Mouse (Mus musculus): Measurements from ENCODE around the gene Mtmr10. TPM values are rescaled to one million over a fixed set of nuclear protein-coding genes. Genes with fewer than 3 reads are reported as not detected.
A peak's percentile ranks its signal among the peaks of the same experiment; 100 is the strongest.

The Mtmr10 gene
- polyA plus RNA-seq, 1 experiment from 2014 or later, result 19.6 TPM

- H3K4me1 ChIP-seq, result no peaks in the 10 kb centered on the region
- H3K9me3 ChIP-seq, result no peaks in the 10 kb centered on the region
- no peak overlapping the region for H3K4me2 ChIP-seq (replicated peaks)
- no peak overlapping the region for H3K4me3 ChIP-seq
- H3K27ac ChIP-seq (replicated peaks), result no peak overlapping the region
- ATAC-seq (ENCODE audit: low FRiP score, low read depth), result no peak
- no peaks in the 10 kb centered on the region for H3K27me3 ChIP-seq
- no peak overlapping the region for H3K9ac ChIP-seq (replicated peaks)
- H3K36me3 ChIP-seq, result peaks cover 28% of the 10 kb centered on the region
- WGBS, result 93% methylated on average over 7 of the region's 7 CpGs
Observed at GRCm38 (mm10) chr7:64310241-64310640, 22.8 kb downstream of the Mtmr10 start.

GRCm38 (mm10) chr7:64310756-64311155, 23.3 kb downstream of the Mtmr10 start:
- peaks cover 31% of the 10 kb centered on the region for H3K36me3 ChIP-seq
- no peak for ATAC-seq (ENCODE audit: low FRiP score, low read depth)
- no peak overlapping the region for H3K4me3 ChIP-seq
- H3K9ac ChIP-seq (replicated peaks), result no peak overlapping the region
- WGBS, result 83% methylated on average over 2 of the region's 2 CpGs
- H3K27ac ChIP-seq (replicated peaks), result no peak overlapping the region
- H3K4me1 ChIP-seq, result no peaks in the 10 kb centered on the region
- no peaks in the 10 kb centered on the region for H3K27me3 ChIP-seq
- H3K9me3 ChIP-seq, result no peaks in the 10 kb centered on the region
- H3K4me2 ChIP-seq (replicated peaks), result no peak overlapping the region

GRCm38 (mm10) chr7:64312811-64313210, 25.4 kb downstream of the Mtmr10 start:
- H3K36me3 ChIP-seq, result peaks cover 48% of the 10 kb centered on the region
- 94% methylated on average over 7 of the region's 7 CpGs for WGBS

GRCm38 (mm10) chr7:64321125-64321524, 33.7 kb downstream of the Mtmr10 start:
- H3K4me2 ChIP-seq (replicated peaks), result no peak overlapping the region
- no peaks in the 10 kb centered on the region for H3K4me1 ChIP-seq
- H3K27ac ChIP-seq (replicated peaks), result no peak overlapping the region
- peaks cover 62% of the 10 kb centered on the region for H3K36me3 ChIP-seq
- WGBS, result 88% methylated on average over 5 of the region's 5 CpGs
- no peaks in the 10 kb centered on the region for H3K27me3 ChIP-seq
- no peak overlapping the region for H3K9ac ChIP-seq (replicated peaks)
- no peak overlapping the region for H3K4me3 ChIP-seq
- ATAC-seq (ENCODE audit: low FRiP score, low read depth), result no peak
- H3K9me3 ChIP-seq, result no peaks in the 10 kb centered on the region

More at GRCm38 (mm10) chr7:64312811-64313210, 25.4 kb downstream of the Mtmr10 start:
- Histone ChIP-seq H3K4me3 (no peak overlapping the region), H3K27me3 (no peaks in the 10 kb centered on the region), H3K4me1 (no peaks in the 10 kb centered on the region), H3K9ac (replicated peaks) (no peak overlapping the region), H3K4me2 (replicated peaks) (no peak overlapping the region), H3K9me3 (no peaks in the 10 kb centered on the region), H3K27ac (replicated peaks) (no peak overlapping the region)
- ATAC-seq (ENCODE audit: low FRiP score, low read depth), result no peak

GRCm38 (mm10) chr7:64321658-64322057, 34.2 kb downstream of the Mtmr10 start:
- H3K27me3 ChIP-seq, result no peaks in the 10 kb centered on the region
- no peak for ATAC-seq (ENCODE audit: low FRiP score, low read depth)
- no peak overlapping the region for H3K4me3 ChIP-seq
- no peak overlapping the region for H3K9ac ChIP-seq (replicated peaks)
- no peaks in the 10 kb centered on the region for H3K9me3 ChIP-seq
- no peaks in the 10 kb centered on the region for H3K4me1 ChIP-seq
- WGBS, result 76% methylated on average over 4 of the region's 4 CpGs
- H3K4me2 ChIP-seq (replicated peaks), result no peak overlapping the region
- peaks cover 57% of the 10 kb centered on the region for H3K36me3 ChIP-seq
- no peak overlapping the region for H3K27ac ChIP-seq (replicated peaks)

GRCm38 (mm10) chr7:64326892-64327291, 39.4 kb downstream of the Mtmr10 start:
- WGBS, result 26% methylated on average over 1 of the region's 1 CpGs
- no peak overlapping the region for H3K4me3 ChIP-seq
- no peak overlapping the region for H3K4me2 ChIP-seq (replicated peaks)
- H3K9ac ChIP-seq (replicated peaks), result no peak overlapping the region
- H3K9me3 ChIP-seq, result no peaks in the 10 kb centered on the region
- no peaks in the 10 kb centered on the region for H3K27me3 ChIP-seq
- H3K27ac ChIP-seq (replicated peaks), result no peak overlapping the region
- peak; percentile 58; the same call in 1 of the 2 replicates for ATAC-seq (ENCODE audit: low FRiP score, low read depth)
- no peaks in the 10 kb centered on the region for H3K4me1 ChIP-seq
- H3K36me3 ChIP-seq, result peaks cover 48% of the 10 kb centered on the region

GRCm38 (mm10) chr7:64327486-64327885, 40.0 kb downstream of the Mtmr10 start:
- H3K4me1 ChIP-seq, result no peaks in the 10 kb centered on the region
- H3K27me3 ChIP-seq, result no peaks in the 10 kb centered on the region
- H3K36me3 ChIP-seq, result peaks cover 43% of the 10 kb centered on the region
- 92% methylated on average over 4 of the region's 4 CpGs for WGBS
- H3K4me2 ChIP-seq (replicated peaks), result no peak overlapping the region
- H3K9me3 ChIP-seq, result no peaks in the 10 kb centered on the region
- no peak overlapping the region for H3K27ac ChIP-seq (replicated peaks)
- no peak overlapping the region for H3K4me3 ChIP-seq
- H3K9ac ChIP-seq (replicated peaks), result no peak overlapping the region
- no peak for ATAC-seq (ENCODE audit: low FRiP score, low read depth)

- Histone ChIP-seq H3K27ac (replicated peaks) (no peak overlapping the region), H3K4me3 (no peak overlapping the region), H3K9ac (replicated peaks) (no peak overlapping the region), H3K36me3 (peaks cover 56% of the 10 kb centered on the region), H3K4me2 (replicated peaks) (no peak overlapping the region), H3K27me3 (no peaks in the 10 kb centered on the region), H3K9me3 (no peaks in the 10 kb centered on the region), H3K4me1 (no peaks in the 10 kb centered on the region)
- WGBS, result 89% methylated on average over 3 of the region's 3 CpGs
- ATAC-seq (ENCODE audit: low FRiP score, low read depth), result no peak
Observed at GRCm38 (mm10) chr7:64331309-64331708, 43.9 kb downstream of the Mtmr10 start.

- peaks cover 66% of the 10 kb centered on the region for H3K36me3 ChIP-seq
- H3K9ac ChIP-seq (replicated peaks), result no peak overlapping the region
- H3K27me3 ChIP-seq, result no peaks in the 10 kb centered on the region
- no peak overlapping the region for H3K4me2 ChIP-seq (replicated peaks)
- 95% methylated on average over 1 of the region's 1 CpGs for WGBS
- no peaks in the 10 kb centered on the region for H3K4me1 ChIP-seq
- H3K9me3 ChIP-seq, result no peaks in the 10 kb centered on the region
- no peak overlapping the region for H3K27ac ChIP-seq (replicated peaks)
- no peak for ATAC-seq (ENCODE audit: low FRiP score, low read depth)
- no peak overlapping the region for H3K4me3 ChIP-seq
Observed at GRCm38 (mm10) chr7:64332686-64333085, 45.2 kb downstream of the Mtmr10 start.

GRCm38 (mm10) chr7:64347813-64348212, 60.4 kb downstream of the Mtmr10 start:
- no peak overlapping the region for H3K27ac ChIP-seq (replicated peaks)
- H3K9me3 ChIP-seq, result no peaks in the 10 kb centered on the region
- H3K36me3 ChIP-seq, result peaks cover 34% of the 10 kb centered on the region
- H3K4me1 ChIP-seq, result no peaks in the 10 kb centered on the region
- H3K4me2 ChIP-seq (replicated peaks), result no peak overlapping the region
- H3K27me3 ChIP-seq, result no peaks in the 10 kb centered on the region
- no peak overlapping the region for H3K4me3 ChIP-seq
- 90% methylated on average over 1 of the region's 1 CpGs for WGBS
- H3K9ac ChIP-seq (replicated peaks), result no peak overlapping the region
- ATAC-seq (ENCODE audit: low FRiP score, low read depth), result no peak

- 94% methylated on average over 15 of the region's 15 CpGs for WGBS
- H3K27me3 ChIP-seq, result no peaks in the 10 kb centered on the region
- H3K9ac ChIP-seq (replicated peaks), result no peak overlapping the region
- no peak overlapping the region for H3K4me2 ChIP-seq (replicated peaks)
- no peak overlapping the region for H3K27ac ChIP-seq (replicated peaks)
- H3K9me3 ChIP-seq, result no peaks in the 10 kb centered on the region
- H3K4me3 ChIP-seq, result no peak overlapping the region
- H3K4me1 ChIP-seq, result peaks cover 5% of the 10 kb centered on the region; the same call in 1 of the 2 replicates
- peaks cover 42% of the 10 kb centered on the region for H3K36me3 ChIP-seq
- no peak for ATAC-seq (ENCODE audit: low FRiP score, low read depth)
Observed at GRCm38 (mm10) chr7:64349147-64349861, 61.9 kb downstream of the Mtmr10 start.

GRCm38 (mm10) chr7:64351087-64351486, 63.6 kb downstream of the Mtmr10 start:
- ATAC-seq (ENCODE audit: low FRiP score, low read depth), result no peak
- Histone ChIP-seq H3K4me1 (peaks cover 7% of the 10 kb centered on the region; the same call in 1 of the 2 replicates), H3K9me3 (no peaks in the 10 kb centered on the region), H3K4me2 (replicated peaks) (no peak overlapping the region), H3K9ac (replicated peaks) (no peak overlapping the region), H3K27me3 (no peaks in the 10 kb centered on the region), H3K36me3 (peaks cover 38% of the 10 kb centered on the region), H3K27ac (replicated peaks) (peak overlapping the region; percentile 11; the same call in 1 of the 2 replicates), H3K4me3 (no peak overlapping the region)
- WGBS, result 70% methylated on average over 4 of the region's 4 CpGs
